Mouse (Mus musculus) liver, embryonic 15.5 days (tissue): Measurements from ENCODE around the gene Cspg4. TPM values are rescaled to one million over a fixed set of nuclear protein-coding genes. Genes with fewer than 3 reads are reported as not detected.
"Not testable (repeated sequence)": the region's sequence is repeated elsewhere in the genome, so short reads cannot be mapped to it uniquely, and the experiment has no call there.

ENCODE experiments used
- ATAC-seq: fragments of 200-750 bp; cut with Nextera tagmentation; 2 replicates; pipeline ENCODE4 v1.8.0; 2017; ENCODE audit warnings: moderate number of reproducible peaks, mild to moderate bottlenecking, moderate library complexity; ENCODE audit not compliant: insufficient read depth
- H3K27ac ChIP-seq: fragments of 300-500 bp; sonication (generic); replicated peaks from 2 replicates; pipeline ENCODE4 v1.5.1; 2015; ENCODE audit warnings: mild to moderate bottlenecking, inconsistent platforms
- H3K27me3 ChIP-seq: fragments of 300-500 bp; sonication (generic); 2 replicates; pipeline ENCODE4 v1.6.1; 2015; ENCODE audit warnings: mild to moderate bottlenecking, inconsistent platforms
- H3K36me3 ChIP-seq: fragments of 300-500 bp; sonication (generic); replicated peaks from 2 replicates; pipeline ENCODE4 v1.6.1; 2015; ENCODE audit warnings: moderate library complexity, mild to moderate bottlenecking, inconsistent platforms
- H3K4me1 ChIP-seq: fragments of 300-500 bp; sonication (generic); replicated peaks from 2 replicates; pipeline ENCODE4 v1.6.1; 2015; ENCODE audit warnings: inconsistent platforms
- H3K4me2 ChIP-seq: fragments of 300-500 bp; sonication (generic); 2 replicates; pipeline ENCODE4 v1.6.1; 2015; ENCODE audit warnings: moderate library complexity, mild to moderate bottlenecking, inconsistent platforms
- H3K4me3 ChIP-seq: fragments of 300-500 bp; sonication (generic); replicated peaks from 2 replicates; pipeline ENCODE4 v1.5.1; 2015; ENCODE audit warnings: mild to moderate bottlenecking, inconsistent platforms
- H3K9ac ChIP-seq: fragments of 300-500 bp; sonication (generic); 2 replicates; pipeline ENCODE4 v1.6.1; 2015; ENCODE audit warnings: moderate library complexity, mild to moderate bottlenecking, inconsistent platforms
- H3K9me3 ChIP-seq: fragments of 300-500 bp; sonication (generic); replicated peaks from 2 replicates; pipeline ENCODE4 v1.6.1; 2016; ENCODE audit warnings: inconsistent platforms
- WGBS: fragments of 180-500 bp; shearing (Covaris S2); methylation state at CpG from one replicate; pipeline ENCODE4 v1.1.7; 2015; ENCODE audit warnings: mixed read lengths; ENCODE audit not compliant: insufficient replicate concordance; 5-methylcytosine and 5-hydroxymethylcytosine counted together
- polyA plus RNA-seq: library from polyadenylated mRNA; unstranded; fragments of >200 nt; fragmentation: Nextera tagmentation; extraction: Ambion mirVana; gene quantifications from 2 replicates; pipeline ENCODE4 v1.2.1, GENCODE M21; 2015

Gene Cspg4
- polyA plus RNA-seq, 1 experiment from 2014 or later = 0.61 TPM

GRCm38 (mm10) chr9:56926387-56926786 is 61.6 kb downstream of the Cspg4 start:
- Histone ChIP-seq H3K27ac (no peak overlapping the region), H3K4me3 (peak overlapping the region; percentile 67; the same call in 1 of the 2 replicates)
- ATAC-seq = no peak

GRCm38 (mm10) chr9:56927191-56928012 is 62.6 kb downstream of the Cspg4 start:
- peak overlapping the region; percentile 66 for H3K9ac ChIP-seq
- peak overlapping the region; percentile 87 for H3K4me2 ChIP-seq
- H3K27me3 ChIP-seq = peaks cover 54% of the 10 kb centered on the region
- ATAC-seq = no peak
- 3% methylated on average over 35 of the region's 35 CpGs for WGBS
- H3K4me1 ChIP-seq = peaks cover 45% of the 10 kb centered on the region
- H3K36me3 ChIP-seq = no peaks in the 10 kb centered on the region
- H3K9me3 ChIP-seq = no peaks in the 10 kb centered on the region
- H3K4me3 ChIP-seq = peak overlapping the region; percentile 67
- H3K27ac ChIP-seq = peak overlapping the region; percentile 73

More at GRCm38 (mm10) chr9:56926387-56926786, 61.6 kb downstream of the Cspg4 start:
- whole genome bisulfite sequencing = 68% methylated on average over 10 of the region's 10 CpGs
- peak overlapping the region; percentile 87 for H3K4me2 ChIP-seq
- H3K9me3 ChIP-seq = no peaks in the 10 kb centered on the region
- H3K9ac ChIP-seq = no peak overlapping the region
- peaks cover 45% of the 10 kb centered on the region for H3K4me1 ChIP-seq
- H3K27me3 ChIP-seq = peaks cover 54% of the 10 kb centered on the region
- H3K36me3 ChIP-seq = no peaks in the 10 kb centered on the region

- ATAC-seq = peak; percentile 65
- Histone ChIP-seq H3K27me3 (peaks cover 54% of the 10 kb centered on the region), H3K4me1 (peaks cover 45% of the 10 kb centered on the region), H3K9me3 (no peaks in the 10 kb centered on the region), H3K9ac (peak within 1 kb of the TSS; percentile 66), H3K4me2 (peak within 1 kb of the TSS; percentile 87), H3K27ac (peak within 1 kb of the TSS; percentile 73), H3K36me3 (no peaks in the 10 kb centered on the region), H3K4me3 (peak within 1 kb of the TSS; percentile 67)
- under 1% methylated on average over 49 of the region's 50 CpGs for WGBS
Measured at GRCm38 (mm10) chr9:56928041-56928811, 63.4 kb downstream of the Cspg4 start, which contains the start of gene Snx33. Snx33 (minus strand) TSS chr9:56928371.

GRCm38 (mm10) chr9:56929496-56929895 is 64.7 kb downstream of the Cspg4 start:
- H3K4me1 ChIP-seq = peaks cover 37% of the 10 kb centered on the region
- H3K9me3 ChIP-seq = no peaks in the 10 kb centered on the region
- H3K27ac ChIP-seq = no peak overlapping the region
- no peak overlapping the region for H3K4me3 ChIP-seq
- no peak overlapping the region for H3K9ac ChIP-seq
- H3K4me2 ChIP-seq = no peak overlapping the region
- peaks cover 54% of the 10 kb centered on the region for H3K27me3 ChIP-seq
- 33% methylated on average over 4 of the region's 4 CpGs for WGBS
- no peaks in the 10 kb centered on the region for H3K36me3 ChIP-seq
- ATAC-seq = no peak

- Histone ChIP-seq H3K9ac (no peak overlapping the region), H3K4me3 (no peak overlapping the region), H3K27ac (no peak overlapping the region), H3K9me3 (no peaks in the 10 kb centered on the region), H3K36me3 (no peaks in the 10 kb centered on the region), H3K27me3 (peaks cover 54% of the 10 kb centered on the region), H3K4me1 (peaks cover 29% of the 10 kb centered on the region), H3K4me2 (no peak overlapping the region)
- 48% methylated on average over 1 of the region's 1 CpGs for WGBS
- ATAC-seq = no peak
Measured at GRCm38 (mm10) chr9:56930556-56930955, 65.7 kb downstream of the Cspg4 start.

GRCm38 (mm10) chr9:56936861-56937222 is 72.0 kb downstream of the Cspg4 start:
- Histone ChIP-seq H3K27ac (peak overlapping the region; percentile 73), H3K4me3 (peak overlapping the region; percentile 85), H3K4me1 (peaks cover 32% of the 10 kb centered on the region), H3K9ac (peak overlapping the region; percentile 40), H3K27me3 (no peaks in the 10 kb centered on the region), H3K36me3 (no peaks in the 10 kb centered on the region), H3K9me3 (no peaks in the 10 kb centered on the region), H3K4me2 (peak overlapping the region; percentile 93)
- WGBS = 11% methylated on average over 6 of the region's 6 CpGs
- ATAC-seq = no peak

- no peaks in the 10 kb centered on the region for H3K36me3 ChIP-seq
- peak within 1 kb of the TSS; percentile 86 for H3K27ac ChIP-seq
- peak; percentile 93 for ATAC-seq
- H3K4me2 ChIP-seq = peak within 1 kb of the TSS; percentile 93
- no peaks in the 10 kb centered on the region for H3K9me3 ChIP-seq
- peak within 1 kb of the TSS; percentile 82 for H3K9ac ChIP-seq
- H3K4me3 ChIP-seq = peak within 1 kb of the TSS; percentile 85
- under 1% methylated on average over 73 of the region's 73 CpGs for WGBS
- H3K27me3 ChIP-seq = no peaks in the 10 kb centered on the region
- H3K4me1 ChIP-seq = peaks cover 32% of the 10 kb centered on the region
Measured at GRCm38 (mm10) chr9:56937223-56938160, 72.7 kb downstream of the Cspg4 start, which contains the start of gene Imp3. Imp3 (plus strand) TSS chr9:56937475.

GRCm38 (mm10) chr9:56938374-56938773 is 73.5 kb downstream of the Cspg4 start:
- peak overlapping the region; percentile 93 for H3K4me2 ChIP-seq
- peaks cover 32% of the 10 kb centered on the region for H3K4me1 ChIP-seq
- H3K9ac ChIP-seq = peak overlapping the region; percentile 82
- peak overlapping the region; percentile 86 for H3K27ac ChIP-seq
- H3K27me3 ChIP-seq = no peaks in the 10 kb centered on the region
- H3K4me3 ChIP-seq = peak overlapping the region; percentile 85
- no peaks in the 10 kb centered on the region for H3K9me3 ChIP-seq
- no peak for ATAC-seq
- H3K36me3 ChIP-seq = no peaks in the 10 kb centered on the region
- WGBS = 0% methylated on average over 7 of the region's 7 CpGs

GRCm38 (mm10) chr9:56947481-56947880 is 82.6 kb downstream of the Cspg4 start:
- H3K27ac ChIP-seq, H3K4me2 ChIP-seq, H3K9ac ChIP-seq, ATAC-seq, H3K4me3 ChIP-seq, H3K9me3 ChIP-seq, H3K36me3 ChIP-seq, H3K27me3 ChIP-seq: not testable (repeated sequence)
- WGBS = 20% methylated on average over 3 of the region's 3 CpGs
- H3K4me1 ChIP-seq = peaks cover 18% of the 10 kb centered on the region

GRCm38 (mm10) chr9:56948699-56949098 is 83.9 kb downstream of the Cspg4 start:
- not testable (repeated sequence) for H3K4me3 ChIP-seq, H3K27ac ChIP-seq, H3K9ac ChIP-seq, H3K9me3 ChIP-seq, H3K27me3 ChIP-seq, ATAC-seq, H3K4me2 ChIP-seq, H3K36me3 ChIP-seq
- 45% methylated on average over 5 of the region's 5 CpGs for WGBS
- H3K4me1 ChIP-seq = peaks cover 18% of the 10 kb centered on the region
